Mouse (Mus musculus): ENCODE measurements around the gene Ly75.

Ly75 gene

DNA sequence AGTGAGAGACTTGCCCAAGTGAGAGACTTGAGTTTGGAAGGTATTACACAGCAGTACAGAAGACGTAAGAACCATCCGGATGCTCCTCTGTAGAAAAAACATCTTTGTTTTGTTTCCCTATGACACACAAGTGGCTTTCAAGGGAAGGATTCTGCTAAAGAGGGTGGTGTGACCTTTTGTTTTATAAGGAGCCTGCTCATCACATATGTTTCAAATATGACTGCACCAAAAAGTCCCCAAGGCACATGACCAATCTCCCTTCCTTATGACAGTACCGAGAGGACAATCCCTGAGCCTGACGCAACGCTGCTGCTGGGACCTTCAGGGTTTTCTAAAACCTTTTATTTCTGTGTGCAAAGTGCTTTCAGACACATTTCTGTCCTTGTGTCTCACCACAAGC is 12.9 kb downstream of the Ly75 start:
- no peak for DNase-seq (ENCODE audit: low spot score in 2 of 2)

DNA sequence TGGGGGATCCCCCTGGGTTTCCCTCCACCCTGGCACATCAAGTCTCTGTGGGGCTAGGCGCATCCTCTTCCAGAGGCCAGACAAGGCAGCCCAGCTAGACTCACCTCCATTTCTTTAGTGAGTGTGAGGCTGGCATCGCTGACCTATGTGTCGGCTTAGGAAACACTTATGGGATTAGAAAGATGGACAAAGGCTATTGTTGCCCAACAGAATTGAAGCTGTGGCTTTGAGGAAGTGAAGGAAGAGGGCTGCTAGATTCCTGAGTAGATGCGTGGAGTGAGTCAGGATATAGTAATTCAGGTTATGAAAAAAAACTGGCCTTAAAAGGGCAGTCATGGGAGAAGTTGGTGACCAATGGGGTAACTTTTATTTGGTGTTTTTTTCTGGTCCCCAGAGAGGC is 13.6 kb downstream of the Ly75 start:
- no peak for DNase-seq (ENCODE audit: low spot score in 2 of 2)

DNA sequence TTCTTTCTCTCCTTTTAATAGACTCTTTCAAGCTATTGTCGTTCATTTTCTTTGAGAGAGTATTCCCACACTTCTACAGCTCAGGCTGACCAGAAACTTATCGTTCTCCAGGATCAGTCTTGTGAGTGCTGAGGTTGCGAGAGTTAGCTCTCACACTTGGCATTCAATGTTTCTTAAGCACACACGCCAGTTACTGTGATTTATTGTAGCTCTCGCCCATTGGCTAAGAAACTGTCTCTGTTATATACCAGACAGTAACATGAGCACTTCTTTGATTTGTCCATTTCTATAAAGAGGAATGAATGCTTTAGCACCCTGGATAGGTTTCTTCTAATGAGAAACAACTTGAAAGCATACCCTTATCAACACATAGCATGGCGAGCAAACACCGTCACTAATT is 15.2 kb downstream of the Ly75 start:
- no peak for DNase-seq (ENCODE audit: low spot score in 2 of 2)

- DNase-seq (ENCODE audit: low spot score in 2 of 2): no peak
Measured at GRCm38 (mm10) chr2:60367204-60367603, 15.9 kb downstream of the Ly75 start.

DNA sequence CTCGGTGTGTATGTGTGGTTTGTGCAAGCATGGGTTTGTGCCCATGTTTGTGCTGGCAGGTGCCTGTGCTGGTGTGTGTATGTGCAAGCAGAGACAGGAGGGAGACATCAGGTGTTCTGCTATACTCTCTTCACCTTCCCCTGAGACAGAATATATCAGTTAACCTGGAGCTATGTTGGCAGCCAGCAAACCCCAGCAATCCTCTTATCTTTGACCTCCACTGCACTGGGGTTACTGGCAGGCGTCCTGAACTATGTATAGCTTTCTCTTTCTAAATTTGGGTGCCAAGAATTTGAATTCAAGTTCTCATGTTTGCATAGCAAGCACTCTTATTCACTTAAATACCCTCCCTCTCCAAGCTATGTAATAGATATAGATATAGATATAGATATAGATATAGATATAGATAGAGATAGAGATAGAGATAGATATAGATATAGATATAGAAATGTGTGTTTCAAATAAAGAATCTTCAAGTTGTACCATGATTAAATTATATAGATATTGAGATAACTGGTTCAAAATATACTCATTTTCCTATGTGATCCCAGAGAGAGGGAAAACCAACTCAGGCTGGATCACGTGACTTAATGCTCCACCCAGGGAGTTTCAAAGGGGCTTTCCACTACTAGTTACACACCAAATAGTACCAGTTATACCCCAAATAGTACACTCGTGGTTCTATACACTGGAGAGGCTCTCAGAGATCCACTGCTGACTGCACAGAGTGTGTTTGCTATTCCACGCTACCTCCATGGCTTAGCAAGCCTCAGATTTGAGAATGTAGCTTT is 17.1 kb downstream of the Ly75 start:
- DNase-seq (ENCODE audit: low spot score in 2 of 2): no peak

DNA sequence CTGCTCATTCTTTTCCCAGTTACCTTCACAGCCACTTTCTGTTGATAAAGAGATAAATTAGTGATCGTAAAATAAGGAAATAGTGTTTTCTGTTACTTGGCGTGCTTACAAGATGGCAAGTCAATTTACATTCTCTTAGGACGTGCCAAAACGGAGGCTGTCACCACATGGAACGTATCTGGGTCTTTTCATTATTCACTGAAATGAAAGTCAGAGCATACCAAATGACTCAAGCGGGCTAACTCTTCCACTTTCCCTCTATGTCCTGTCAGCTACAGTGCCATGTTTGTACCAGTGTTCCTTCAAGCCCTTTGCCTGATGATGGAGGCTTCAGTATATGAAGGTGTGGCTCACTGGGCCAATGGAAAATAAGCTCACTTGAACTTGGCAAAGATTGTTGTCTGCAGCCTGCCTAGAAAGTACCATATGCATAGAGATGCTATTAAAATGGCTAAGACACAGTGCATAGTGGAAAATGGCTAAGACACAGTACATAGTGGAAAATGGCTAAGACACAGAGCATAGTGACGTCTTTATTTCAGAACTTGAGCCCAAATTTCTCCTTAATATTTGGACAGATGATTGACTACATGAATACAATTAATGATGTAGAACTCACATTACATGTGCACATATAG is 17.8 kb downstream of the Ly75 start:
- no peak for DNase-seq (ENCODE audit: low spot score in 2 of 2)

DNA sequence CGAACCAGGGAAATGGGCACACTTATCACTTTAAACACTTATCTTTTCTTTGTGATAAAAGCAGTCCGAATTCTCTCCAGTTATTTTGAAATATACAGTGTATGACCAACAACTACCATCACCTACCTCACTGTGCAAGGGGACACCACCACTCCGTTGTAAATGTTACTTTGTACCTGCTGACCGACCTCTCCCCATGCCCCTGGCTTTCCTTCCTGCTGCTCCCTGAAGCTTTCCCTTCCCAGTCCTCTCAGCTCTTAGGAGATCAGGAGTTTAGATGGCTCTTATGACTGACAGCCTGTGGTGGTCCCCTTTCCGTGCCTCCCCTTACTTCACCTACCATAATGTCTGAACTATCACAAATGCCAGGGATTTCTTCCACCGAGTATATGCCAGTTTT is 21.0 kb downstream of the Ly75 start:
- no peak for DNase-seq (ENCODE audit: low spot score in 2 of 2)

DNA sequence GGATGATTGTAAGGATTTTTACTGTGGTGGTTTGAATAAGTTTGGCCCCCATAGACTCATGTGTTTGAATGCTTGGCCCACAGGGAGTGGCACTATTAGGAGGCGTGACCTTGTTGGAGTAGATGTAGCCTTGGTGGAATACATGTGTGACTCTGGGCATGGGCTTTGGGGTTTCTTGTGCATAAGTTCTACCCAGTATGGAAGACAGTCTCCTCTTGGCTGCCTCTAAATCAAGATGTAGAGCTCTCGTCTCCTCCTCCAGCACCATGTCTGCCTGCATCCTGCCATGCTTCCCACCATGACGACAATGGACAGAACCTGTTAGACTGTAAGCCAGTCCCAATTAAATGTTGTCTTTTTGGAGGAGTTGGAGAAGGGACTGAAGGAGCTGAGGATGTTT is 23.3 kb downstream of the Ly75 start:
- no peak for DNase-seq (ENCODE audit: low spot score in 2 of 2)

- no peak for DNase-seq (ENCODE audit: low spot score in 2 of 2)
Measured at GRCm38 (mm10) chr2:60355388-60355683, 27.8 kb downstream of the Ly75 start.

GRCm38 (mm10) chr2:60354541-60355387 is 28.3 kb downstream of the Ly75 start:
- DNase-seq (ENCODE audit: low spot score in 2 of 2): no peak

GRCm38 (mm10) chr2:60352296-60352695 is 30.8 kb downstream of the Ly75 start:
- DNase-seq (ENCODE audit: low spot score in 2 of 2): no peak

DNA sequence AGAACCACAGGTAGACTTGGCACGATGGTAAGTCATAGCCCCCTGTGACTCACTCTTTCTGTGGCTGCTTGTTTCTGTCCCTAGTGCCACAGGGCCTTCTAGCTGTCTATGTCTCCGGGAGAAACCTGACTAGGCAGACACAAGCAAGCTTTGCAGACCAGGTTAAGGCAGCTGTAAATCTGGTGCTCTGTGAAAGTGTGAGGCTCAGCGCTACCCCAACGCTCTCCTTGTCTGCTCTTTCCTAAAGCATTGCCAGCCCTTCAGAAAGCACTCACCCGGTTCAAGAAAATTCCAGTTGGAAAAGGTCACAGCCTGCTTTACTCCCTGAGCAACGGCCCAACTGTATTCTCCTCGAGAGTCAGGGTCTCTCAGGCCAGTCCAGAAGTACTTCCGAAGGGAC is 31.3 kb downstream of the Ly75 start:
- DNase-seq (ENCODE audit: low spot score in 2 of 2): no peak

- no peak for DNase-seq (ENCODE audit: low spot score in 2 of 2)
Measured at GRCm38 (mm10) chr2:60347875-60348274, 35.2 kb downstream of the Ly75 start.

DNA sequence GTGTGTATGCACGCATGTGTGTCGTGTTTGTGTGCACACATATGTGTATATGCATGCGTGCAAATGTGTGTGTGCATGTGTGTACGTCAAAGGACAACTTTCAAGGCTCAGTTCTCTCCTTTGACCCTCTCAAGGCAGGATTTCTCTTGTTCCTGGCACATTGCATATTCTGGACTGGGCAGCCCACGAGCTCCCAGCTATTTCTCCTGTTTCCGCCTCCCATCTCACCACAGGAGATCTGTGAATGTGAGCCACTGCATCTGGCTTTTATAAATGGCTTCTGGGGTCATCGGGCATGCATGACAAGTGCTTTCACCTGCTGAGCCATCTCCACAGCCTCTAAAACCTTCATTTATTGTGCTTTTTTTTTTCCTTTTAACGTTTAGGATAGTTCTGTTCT is 36.6 kb downstream of the Ly75 start:
- DNase-seq (ENCODE audit: low spot score in 2 of 2): no peak

GRCm38 (mm10) chr2:60345717-60346116 is 37.4 kb downstream of the Ly75 start:
- no peak for DNase-seq (ENCODE audit: low spot score in 2 of 2)

DNA sequence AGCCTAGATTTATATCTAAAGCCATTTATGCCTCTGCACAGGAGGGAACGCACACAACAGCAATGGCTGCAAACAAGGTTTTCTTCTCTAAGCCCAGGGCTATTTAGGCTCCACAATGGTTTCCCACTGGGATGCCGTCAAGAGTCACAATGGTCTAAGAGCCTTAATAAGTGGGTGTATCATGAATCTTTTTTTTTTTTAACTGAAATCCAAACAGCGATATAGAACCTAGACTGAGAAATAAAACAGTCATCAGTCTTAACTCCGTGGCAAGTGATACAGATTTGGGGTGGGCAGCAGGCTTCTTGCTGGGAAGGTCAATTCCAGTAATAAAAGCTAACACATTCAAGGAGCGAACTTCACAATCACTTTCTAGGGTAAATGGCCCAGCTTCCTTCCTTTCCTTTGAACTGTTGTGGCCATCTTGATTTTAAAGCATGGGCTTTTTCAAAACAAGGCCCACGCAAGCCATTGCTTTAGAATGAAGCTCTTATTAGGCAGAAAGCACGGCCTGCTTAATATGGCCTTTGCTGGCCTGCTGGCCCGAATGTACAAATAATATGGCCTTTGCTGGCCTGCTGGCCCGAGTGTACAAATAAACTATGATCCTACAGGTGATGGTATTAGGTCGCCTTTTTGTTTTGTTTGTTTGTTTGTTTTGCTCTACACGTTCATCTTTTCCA is 39.4 kb downstream of the Ly75 start:
- DNase-seq (ENCODE audit: low spot score in 2 of 2): no peak

DNA sequence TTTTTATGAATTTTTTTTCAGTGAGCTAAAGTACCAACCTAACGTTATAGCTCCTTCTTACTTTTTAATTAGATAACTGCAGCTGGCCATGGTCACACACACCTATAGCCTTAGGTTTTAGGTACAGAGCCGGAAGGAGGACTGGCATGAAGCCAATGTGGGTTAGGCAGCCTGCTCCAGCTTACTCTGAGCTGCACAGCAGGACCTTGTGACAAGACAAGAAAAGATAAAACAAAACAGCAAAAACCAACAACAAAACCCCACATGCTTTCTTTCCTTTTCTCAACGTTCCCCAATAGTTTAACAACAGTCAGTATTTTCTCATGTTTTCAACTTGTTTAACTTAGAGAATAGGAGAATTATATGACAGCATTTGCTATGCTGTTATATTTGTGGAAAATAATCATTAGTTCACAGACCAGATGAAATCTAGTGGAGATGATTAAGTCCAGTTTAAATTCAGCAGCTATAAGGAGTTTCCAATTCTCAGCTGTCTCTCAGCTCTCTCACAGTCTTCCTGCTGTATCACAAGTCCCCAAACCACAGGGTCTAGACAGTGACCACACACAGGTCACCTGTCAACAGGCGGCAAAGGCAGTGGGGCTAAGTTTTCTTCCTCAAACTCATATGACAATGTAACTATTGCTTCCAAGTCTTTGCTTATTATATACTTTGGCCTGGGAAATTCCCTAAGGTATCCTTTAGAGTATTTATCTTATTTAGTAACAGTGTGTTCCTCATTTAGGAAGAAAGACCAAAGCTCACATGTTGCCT is 40.8 kb downstream of the Ly75 start:
- no peak for DNase-seq (ENCODE audit: low spot score in 2 of 2)

GRCm38 (mm10) chr2:60337937-60338336 is 45.2 kb downstream of the Ly75 start:
- no peak for DNase-seq (ENCODE audit: low spot score in 2 of 2)

GRCm38 (mm10) chr2:60328641-60329040 is 54.5 kb downstream of the Ly75 start:
- no peak for DNase-seq (ENCODE audit: low spot score in 2 of 2)

GRCm38 (mm10) chr2:60327581-60327980 is 55.5 kb downstream of the Ly75 start:
- DNase-seq (ENCODE audit: low spot score in 2 of 2): no peak

GRCm38 (mm10) chr2:60326948-60327347 is 56.2 kb downstream of the Ly75 start:
- DNase-seq (ENCODE audit: low spot score in 2 of 2): no peak

DNA sequence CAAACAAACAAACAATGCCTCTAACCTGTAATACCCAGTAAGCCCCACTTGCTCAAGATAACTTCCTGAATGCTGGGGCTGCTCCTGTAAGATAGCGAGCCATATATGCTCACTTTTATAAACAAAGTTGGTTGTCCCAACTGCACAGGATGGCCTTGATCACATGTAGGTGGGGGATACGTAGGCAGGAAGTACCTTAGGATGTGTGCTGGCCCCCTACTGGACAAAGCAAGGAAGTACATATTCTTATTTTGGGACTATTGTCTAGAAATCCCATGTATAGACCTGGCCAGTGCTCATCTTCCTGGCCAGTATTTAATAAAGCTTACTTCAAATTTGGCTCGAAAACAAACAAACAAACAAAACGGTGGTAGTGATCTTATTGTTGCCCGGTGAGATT is 59.7 kb downstream of the Ly75 start:
- no peak for DNase-seq (ENCODE audit: low spot score in 2 of 2)
